Mouse (Mus musculus) adrenal gland, postnatal 25 days (tissue): ENCODE results near the gene Mfsd4a. TPM values are rescaled to one million over a fixed set of nuclear protein-coding genes. Genes with fewer than 3 reads are reported as not detected.

Experiments used
- DNase-seq: peaks from one replicate; pipeline ENCODE4 v3.0.0; 2021; ENCODE audit warnings: mixed read lengths
- total RNA-seq: library from RNA; stranded (reverse); gene quantifications from 2 replicates; pipeline ENCODE4 v1.2.3, GENCODE M21; 2021

Gene Mfsd4a
- total RNA-seq, 1 experiment from 2014 or later = 29.5 TPM

DNA sequence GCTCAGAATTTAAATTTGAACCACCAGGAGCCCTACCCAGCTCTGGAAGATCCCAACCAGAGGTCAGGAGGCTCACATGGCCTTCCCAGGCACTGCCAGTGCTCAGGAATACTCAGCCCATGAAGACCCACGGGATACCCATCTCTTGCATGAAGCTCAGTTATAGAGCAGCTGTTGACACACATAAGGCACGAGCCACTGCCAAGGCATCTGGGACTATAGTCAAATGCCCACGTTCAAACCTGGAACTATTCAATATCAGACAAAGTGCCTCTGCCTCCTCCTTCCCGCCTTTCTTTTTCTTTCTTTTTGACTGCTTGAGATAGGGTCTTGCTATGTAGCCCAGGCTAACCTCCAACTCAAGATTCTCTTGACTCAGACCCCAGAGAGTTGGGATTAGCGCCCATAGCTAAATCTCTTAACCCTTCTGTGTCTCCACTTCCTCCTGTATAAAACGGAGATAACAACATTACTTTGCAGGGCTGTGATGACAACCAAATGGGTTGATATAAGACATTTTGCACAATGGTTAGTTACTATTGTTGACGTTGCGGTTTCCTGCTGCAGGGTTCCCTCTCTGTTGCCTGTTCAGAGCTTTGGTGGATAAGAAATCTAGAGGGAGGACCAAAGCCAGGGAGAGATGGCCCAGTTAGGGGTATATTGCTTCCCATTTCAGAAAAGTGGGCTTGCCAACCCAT lies 2.2 kb downstream of the Mfsd4a start:
- DNase-seq = no peak

DNA sequence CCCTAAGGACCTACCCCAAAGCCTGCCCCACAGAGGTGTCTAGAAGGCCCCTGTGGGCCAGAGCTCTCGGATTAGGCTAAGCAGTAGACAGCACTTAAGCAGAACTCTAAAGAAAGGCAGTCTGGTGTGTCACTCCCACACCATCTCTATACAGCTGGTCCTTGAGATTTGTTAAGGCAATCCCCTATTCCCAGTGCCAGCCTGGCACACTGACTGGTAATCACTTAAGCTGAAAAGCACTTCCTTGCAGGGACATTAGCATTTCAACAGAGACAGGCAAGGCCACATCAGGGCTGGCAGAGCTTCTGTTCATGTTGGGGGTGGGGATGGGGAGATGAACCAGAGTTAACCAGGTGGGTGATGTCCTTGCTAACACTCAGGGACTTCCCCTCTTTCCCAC lies 2.9 kb downstream of the Mfsd4a start:
- DNase-seq = no peak

DNA sequence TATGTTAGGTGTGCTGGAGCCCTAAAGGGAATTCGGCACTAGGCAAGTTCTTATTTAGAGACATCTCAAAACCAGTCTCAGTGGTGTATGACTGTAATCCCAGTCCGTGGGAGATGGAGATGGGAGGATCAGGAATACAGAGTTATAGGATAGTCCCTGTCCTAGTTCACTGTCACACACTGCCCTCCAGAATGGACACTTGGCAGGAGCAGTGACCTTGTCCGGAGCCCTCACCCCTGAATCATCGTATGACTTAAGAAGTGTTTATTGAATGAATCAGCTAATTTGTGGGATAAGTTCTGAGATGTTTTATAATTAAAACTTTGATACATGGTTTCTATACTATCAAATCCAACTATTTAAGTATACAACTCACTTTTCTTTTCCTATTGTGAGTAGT lies 4.8 kb downstream of the Mfsd4a start:
- no peak for DNase-seq

DNA sequence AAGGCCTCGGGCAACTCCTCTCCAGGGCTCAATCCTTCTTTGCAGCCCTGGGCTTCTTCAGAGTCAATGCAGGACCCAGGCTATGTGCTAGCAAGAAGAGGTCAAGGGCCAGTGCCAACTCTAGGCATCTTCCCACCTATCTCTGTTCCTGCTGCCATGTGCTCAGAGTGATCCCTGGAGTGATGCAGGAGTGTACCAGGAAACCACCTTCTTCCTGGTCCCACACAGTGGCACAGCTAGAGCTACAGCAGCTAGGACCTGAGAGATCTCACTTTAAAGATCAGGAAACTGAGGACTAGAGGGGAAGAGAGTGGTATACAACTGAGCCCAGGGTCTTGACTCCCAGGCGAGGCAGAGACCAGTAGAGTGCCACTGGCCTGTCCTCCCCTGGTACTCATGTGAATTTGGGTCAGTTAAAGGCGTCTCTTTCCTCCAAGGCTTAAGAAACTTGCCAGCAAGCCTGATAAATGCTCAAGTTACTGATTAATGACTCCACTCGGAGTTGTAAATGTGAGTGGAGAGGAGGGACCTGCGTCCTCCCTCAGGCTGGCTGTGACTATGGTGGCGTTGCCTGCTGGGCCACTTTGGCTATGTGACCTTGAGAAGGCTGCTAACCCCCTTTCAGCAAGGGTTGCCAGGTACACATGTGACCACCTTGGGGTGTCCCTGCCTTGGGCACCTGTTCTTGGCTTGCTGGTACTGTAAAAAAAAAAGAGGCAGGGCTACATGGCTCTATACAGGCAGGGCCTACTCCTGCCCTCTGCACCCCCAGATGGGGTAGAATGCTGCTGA lies 5.9 kb downstream of the Mfsd4a start:
- DNase-seq = no peak

DNA sequence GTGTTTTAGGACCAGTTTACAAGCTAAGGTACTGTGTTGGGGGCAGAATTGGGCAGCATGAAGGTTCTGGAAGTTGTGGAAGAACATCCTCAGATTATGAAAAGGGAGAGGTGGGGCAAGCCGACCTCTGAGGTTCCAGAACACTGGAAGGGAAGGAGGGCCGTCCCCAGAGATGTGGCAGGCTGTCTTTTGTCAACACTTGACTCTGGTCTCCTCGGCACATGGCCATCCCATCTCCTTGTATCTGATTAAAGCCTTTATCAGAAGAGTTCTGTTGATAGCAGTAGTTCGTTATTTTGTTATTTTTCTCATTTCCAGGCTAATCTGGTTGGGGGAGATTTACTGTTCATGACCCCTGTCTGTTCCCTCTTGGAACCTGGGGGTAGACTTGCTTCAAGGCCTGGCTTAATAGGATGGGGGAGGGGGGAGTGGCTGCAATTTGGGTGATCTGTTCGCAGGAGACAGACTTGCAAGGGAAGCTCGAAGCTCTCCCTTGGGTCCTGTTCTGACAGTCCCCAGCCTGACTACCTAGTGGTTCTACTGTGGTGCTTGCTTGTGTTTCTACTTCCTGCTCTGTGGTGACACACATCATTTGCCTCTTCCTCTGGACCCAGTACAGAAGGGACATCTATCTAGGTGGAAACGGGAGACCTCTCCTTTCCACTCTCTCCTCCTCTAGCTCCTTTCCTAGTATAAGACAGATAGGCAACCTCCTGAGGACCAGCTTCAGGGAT lies 7.7 kb downstream of the Mfsd4a start:
- no peak for DNase-seq

DNA sequence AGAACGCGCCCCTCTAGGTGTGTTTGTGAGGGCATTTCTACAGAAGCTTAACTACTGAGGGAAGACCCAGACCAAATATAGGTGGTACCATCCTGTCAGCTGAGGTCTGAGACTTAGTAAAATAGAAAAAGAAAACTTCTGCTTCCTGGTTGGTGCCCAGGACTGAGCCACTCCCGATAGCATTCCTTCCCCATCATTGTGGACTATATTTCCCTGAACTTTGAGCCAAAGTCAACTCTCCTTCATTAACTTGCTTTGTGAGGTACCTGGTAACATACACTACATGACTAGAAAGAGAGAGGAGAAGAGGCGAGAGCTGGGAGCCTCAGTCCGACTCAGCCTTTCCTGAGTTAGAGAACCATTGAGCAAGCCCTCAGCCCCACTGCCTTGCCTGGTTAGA lies 9.3 kb downstream of the Mfsd4a start:
- no peak for DNase-seq

DNA sequence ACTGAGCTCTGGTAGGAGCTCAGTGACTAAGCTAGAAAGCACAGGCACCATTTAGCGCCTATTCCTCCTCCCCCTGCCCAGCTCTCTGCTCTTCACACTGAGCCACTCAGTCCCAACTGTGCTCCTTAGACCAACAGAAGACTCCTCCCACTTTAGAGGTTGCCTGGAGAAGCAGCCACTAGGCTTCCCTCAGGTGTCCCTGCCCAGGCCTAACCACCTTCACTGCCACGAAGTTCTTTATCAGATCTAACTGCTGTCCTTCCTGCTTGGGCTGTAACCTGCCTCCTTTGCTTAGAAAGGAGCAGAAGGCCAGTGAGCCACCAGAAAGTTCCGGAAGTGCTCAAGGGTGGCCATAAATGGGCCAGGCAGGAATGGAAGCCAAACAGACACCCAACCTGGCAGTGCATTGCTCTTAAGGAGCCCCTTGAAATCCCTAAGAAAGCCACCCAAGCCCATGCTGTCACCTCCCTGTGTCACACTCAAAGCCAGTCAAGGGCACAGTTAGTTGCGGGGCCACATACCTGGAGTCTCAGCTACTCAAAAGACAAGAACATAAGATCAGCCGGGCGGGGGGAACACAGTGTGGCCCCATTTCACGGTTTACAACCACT lies 12.7 kb downstream of the Mfsd4a start:
- no peak for DNase-seq

DNA sequence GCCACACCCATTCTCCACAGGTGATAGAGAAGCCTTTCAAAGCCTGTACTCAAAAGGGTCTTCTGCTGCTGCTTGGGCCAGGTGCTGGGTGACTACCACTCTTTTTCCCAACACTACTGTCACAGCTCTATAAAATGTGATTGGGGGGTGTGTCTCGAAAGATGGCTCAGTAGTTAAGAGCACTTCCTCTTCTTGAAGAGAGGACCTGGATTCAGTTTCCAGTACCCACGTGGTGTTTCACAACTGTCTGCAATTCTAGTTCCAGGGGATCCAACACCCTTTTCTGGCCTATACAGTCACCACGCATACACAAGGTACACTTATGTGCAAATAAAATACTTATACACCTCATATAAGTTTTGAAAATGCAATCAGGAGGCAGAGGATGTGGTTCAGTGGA lies 13.5 kb downstream of the Mfsd4a start:
- no peak for DNase-seq

DNA sequence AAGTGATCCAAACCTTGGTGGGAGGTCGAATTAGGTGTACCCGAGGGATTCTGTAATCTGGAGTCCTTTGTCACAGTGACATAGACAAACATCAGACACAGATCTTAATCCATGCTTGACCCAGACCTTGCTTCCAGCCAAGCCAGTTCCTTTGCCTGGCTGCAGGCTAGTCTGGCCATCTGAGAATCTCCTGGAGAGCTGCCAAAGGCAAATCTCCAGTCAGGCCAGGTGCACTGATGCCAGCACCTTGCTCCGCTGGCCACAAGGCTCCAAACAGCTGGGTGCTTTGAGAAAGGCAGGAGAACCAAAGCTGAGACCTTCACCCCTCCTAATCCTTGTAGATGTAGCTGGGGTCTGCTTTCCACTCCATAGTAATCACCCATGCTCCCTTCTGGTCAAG lies 16.1 kb downstream of the Mfsd4a start:
- no peak for DNase-seq

DNA sequence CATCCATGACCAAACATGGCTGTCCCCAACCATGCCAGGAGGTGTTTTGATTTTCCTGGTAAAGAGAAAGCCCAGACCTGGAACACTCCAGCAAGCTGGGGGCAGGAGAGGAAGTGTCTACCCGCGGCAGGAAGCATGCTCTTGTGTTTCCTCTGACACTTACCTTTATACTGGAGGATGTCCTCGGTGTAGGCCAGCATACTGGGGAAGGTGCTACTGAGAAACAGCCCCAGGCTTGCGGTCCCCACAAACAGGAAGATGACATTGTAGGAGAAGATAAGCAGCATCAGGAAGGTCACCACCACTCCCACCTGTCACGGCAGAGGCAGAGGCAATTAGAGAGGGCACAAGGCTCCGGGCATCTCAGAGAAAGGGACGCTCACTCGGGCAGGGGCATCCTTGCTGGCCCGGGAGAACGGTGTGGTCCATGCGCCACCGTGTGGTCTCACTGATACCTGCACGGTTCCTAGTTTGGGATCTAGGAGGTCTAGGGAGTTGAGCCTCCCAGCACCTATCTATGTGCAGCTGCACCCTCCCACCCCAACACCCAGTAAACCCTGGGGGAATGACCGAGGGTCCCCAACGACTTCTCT lies 21.6 kb downstream of the Mfsd4a start:
- DNase-seq = peak; percentile 74

DNA sequence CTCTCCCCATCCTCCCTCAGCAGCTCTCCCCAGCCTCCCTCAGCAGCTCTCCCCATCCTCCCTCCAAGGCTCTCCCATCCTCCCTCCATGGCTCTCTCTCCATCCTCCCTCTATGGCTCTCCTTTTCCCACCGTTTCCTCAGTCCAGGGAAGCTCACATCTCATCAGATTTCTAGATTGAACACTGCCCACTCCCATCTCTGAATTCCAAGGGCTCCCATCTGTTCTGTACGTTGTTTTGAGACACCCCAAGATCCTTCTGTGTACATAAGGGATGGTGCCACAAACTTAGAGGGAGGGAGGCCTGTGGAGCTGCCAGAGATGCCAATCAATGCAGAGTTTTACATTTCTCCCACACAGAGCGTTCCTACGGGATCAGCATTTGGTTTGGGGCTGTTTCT lies 24.1 kb downstream of the Mfsd4a start:
- no peak for DNase-seq

DNA sequence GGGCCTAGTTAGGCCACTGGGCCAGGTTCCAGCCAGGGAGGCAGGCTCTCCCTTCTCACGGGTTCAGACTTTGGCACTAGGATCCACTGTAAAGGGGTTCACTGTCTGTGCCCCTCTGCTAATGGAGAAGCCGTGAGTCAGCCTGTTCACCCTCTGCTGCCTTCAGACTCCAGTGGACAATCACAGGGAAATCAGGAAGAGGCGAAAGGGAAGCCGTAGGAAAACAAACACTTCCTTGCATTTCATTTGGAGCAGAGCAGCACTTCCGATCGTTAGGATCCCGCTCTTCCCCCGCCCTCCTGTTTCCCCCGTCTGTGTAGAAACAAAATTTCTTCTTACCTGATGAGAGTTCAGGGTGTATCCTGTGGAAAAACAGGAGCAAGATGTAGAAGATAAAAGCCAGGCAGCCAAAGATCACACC lies 27.7 kb downstream of the Mfsd4a start:
- DNase-seq = no peak

DNA sequence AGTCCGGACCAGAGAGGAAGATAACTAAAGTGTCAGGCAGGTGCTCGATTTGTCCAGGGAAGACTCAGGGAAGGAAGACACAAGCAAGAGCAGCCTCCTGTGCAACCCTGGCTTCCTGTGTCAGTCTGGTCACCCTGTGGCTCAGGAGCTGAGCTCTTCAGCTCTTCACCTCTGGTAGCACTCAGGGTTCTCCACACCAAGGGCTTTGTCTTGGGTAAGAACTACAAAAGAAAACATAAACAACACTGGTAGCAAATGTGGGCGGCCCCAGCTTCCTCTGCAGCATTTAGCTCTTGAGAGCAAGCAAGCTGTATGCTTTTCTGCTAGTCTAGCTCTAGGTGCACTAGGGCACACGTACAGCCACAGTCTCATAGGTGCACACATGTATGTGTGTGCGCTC lies 29.1 kb downstream of the Mfsd4a start:
- DNase-seq = no peak

DNA sequence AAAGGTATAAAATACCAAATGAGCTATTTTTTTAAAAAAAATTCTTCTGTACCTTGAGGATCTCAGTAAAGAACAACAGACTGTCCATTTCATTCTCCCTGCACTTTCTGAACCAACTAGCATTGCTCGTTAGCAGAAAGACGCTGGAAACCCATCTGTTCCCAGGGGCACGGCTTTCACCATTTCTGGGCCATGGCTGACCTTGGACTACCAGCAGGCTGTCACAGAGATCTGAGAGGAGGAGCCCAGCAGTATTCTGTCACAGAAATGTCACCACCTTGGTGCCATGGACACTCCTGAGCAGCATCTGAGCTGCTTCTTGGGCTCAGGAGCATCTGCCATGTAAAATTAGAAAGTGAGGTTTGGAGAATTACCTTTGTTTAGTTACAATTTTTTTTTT lies 30.1 kb downstream of the Mfsd4a start:
- DNase-seq = peak; percentile 35

DNA sequence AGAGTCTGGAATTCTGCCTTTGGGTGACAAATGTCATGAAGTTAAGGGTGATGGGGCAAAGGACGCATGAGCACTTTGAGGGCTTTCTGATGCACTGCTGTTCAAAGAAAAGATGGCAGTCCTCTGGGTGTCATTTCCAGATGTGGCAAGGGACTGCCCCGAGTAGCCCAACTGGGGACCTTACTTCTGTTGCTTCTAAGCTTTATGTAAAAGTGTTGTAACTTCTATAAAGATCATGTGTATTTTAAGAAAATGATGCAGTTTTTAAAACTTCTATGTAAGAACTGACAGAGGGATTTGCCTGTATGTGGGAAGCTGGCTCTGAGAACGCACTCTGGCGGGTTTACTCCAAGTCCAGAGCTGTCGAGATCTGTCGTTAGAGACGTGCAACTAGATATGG lies 35.7 kb downstream of the Mfsd4a start:
- no peak for DNase-seq

DNA sequence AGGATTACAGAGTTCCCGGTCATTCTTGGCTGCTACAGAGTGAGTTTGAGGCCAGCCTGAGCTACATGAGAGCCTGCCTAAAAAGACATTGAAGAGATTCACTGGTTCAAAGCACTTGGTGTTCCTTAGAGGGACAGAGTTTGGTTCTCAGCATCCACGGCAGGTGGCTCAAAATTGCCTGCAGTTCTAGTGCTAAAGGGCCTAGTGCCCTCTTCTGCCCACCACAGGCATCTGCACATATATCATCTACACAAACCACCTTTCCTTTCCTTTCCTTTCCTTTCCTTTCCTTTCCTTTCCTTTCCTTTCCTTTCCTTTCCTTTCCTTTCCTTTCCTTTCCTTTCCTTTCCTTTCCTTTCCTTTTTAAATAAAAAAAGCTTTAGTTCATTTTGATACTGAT lies 37.3 kb downstream of the Mfsd4a start:
- DNase-seq = no peak

DNA sequence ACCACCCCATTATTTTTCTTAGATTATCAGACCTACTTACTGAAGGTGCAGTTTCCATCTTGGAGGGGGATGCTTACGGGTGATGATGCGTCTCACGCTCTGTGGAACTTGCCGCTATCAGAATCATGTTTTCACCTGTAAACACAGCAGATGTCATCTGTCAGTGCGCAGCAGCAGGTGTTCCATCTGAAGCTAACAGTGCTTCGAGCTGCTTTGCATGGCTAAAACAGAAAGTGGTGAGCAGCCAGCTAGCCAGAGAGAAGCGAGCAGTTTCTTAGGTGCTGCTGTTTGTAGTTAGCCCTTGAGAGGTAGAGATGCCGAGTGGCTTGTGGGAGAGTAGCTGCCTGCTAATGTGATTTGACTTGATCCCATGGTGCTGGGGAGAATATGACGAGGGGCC lies 39.4 kb downstream of the Mfsd4a start:
- DNase-seq = no peak

DNA sequence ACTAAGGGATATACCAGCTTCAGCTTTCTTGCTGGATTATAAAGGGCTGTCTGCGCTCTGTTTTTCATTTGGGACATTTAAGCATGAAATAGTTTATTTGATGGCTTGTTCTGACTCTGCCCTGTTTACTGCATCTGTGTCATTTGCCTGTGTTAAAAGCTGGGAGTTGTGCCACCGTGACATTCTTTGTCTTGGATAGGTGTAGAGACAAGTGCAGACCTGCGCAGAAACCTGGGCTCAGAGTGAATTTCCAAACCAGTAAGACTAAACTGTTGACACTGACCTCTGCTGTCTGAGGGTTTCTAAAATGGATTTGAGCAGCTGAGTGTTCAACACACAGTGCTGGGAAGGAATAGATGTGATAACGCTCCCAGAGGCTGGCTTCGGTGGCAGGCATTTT lies 39.9 kb downstream of the Mfsd4a start:
- DNase-seq = no peak

DNA sequence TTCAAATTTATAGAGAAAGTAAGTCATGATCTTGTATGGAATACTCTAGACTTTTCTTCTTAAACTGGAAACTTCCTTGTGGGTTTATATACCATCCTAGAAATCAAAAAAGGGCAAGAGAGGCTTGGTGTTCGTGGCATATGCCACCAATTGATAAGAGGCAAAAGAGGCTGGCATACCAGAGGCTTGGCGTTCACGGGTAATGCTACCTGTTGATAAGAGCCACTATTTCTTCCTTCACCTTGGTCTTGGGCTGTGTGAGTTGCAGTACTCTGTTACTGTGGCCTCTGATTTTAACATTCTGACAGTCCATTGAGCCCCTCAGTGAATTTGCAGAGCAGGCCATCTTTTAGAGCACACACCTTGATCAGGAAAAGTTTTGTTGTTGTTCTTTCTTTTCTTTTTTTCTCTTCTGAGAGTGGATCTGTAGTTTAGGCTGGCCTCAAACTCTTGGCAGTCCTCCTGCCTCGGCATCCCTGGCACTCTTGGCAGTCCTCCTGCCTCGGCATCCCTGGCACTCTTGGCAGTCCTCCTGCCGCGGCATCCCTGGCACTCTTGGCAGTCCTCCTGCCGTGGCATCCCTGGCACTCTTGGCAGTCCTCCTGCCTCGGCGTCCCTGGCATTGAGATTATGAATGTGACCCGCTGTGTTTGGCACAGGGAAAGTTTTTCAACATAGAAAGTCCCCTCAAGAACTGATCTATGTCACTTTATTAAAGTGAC lies 40.8 kb downstream of the Mfsd4a start:
- DNase-seq = no peak

DNA sequence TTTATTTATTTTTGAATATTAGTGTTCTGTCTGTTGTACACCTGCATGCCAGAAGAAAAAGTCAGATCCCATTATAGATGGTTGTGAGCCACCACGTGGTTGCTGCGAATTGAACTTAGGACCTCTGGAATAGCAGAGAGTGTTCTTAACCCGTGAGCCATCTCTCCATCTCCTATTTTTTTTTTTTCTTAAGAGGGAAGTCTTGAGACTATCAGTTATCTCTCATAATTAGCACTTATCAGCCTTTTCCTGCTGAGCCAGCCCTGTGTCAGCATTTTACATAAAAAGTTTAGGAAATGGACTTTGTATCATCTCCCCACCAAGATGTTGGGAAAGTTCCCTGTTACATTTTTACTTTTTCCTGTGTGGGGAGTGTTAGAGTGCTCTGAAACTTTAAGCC lies 45.8 kb downstream of the Mfsd4a start:
- no peak for DNase-seq

DNA sequence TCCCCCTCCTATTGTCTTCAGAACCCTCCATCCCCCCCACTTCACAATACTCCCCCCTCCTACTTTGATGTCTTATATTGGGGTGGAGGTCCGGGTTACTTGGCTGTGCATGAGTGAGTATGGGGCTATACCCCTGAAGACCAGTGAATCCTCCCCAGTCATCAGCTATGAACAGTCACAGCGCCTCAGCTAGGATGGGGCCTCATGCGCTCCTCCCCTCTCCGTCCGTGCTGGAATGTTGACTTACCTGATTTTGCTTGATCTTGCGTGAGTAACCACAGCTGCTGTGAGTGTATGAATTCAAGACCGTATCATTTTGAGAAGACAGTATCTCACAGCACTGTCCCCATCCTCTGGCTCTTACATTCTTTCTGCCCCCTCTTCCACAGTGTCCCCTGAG lies 48.0 kb downstream of the Mfsd4a start:
- DNase-seq = no peak

DNA sequence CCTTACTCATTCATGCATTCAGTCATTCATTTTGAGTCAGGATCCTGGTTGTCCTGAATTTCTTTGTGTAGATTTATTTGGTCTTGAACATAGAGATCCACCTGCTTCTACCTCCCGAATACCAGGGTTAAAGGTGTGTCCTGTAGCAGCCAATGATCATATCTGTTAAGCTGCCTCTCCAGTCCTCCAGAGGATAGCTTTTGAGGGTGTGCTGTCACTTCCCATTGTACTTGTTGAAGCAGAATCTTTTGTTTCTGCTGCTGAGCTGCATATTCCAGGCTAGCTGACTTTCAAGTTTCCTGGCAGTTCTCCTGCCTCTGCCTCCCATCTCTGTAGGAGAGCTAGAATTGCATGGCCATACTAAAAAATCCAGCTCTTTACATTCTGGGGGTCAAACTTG lies 51.2 kb downstream of the Mfsd4a start:
- DNase-seq = no peak
